Mouse (Mus musculus) spleen, postnatal 4 days (tissue): ENCODE data around the gene E2f1.

Experiments
- DNase-seq, 2 experiments: peaks; one replicate each; pipeline ENCODE4 v3.0.0; 2022; ENCODE audit warnings: low spot score in 2 of 2

E2f1 gene

DNA sequence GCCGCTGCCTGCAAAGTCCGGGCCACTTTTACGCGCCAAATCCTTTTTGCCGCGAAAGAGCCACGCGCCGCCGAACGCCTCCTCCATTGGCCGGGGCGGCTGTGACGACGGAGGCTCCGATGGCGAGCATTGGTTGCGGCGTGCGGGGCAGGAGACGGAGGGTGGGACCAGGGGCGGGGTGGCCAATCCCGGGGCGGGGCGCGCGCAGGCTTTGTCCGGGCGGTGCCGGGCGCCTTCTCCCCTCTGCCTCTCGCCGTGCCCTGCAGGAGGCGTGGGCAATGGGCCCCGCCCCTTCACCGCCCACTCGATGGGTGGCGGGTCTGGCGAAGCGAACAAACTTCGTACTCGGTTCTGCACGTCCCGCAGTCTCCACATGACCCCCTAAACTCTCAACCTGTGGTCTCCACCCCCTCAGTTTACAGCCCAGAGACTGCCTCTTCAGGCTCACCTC, at the start of gene E2f1:
E2f1 (minus strand) TSS at position 57 of the 451 bp plus-strand sequence.
- peak; percentile 96 to 98 for DNase-seq

DNA sequence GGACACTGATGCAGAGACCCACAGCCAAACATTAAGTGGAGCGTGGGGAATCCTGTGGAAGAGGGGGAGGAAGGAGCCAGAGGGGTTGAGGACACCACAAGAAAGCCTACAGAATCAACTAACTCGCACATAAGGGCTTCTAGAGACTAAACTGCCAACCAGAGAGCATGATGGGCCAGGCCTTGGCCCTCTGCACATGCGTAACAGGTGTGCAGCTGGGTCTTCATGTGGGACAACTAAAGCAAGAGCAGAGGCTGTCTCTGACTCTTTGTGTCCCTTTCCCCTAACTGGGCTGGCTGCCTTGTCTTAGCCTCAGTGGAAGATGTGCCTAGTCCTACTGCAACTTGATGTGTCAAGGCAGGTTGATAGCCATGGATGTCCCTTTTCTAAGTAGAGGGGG, 47.4 kb upstream of the E2f1 start:
- no peak for DNase-seq

DNA sequence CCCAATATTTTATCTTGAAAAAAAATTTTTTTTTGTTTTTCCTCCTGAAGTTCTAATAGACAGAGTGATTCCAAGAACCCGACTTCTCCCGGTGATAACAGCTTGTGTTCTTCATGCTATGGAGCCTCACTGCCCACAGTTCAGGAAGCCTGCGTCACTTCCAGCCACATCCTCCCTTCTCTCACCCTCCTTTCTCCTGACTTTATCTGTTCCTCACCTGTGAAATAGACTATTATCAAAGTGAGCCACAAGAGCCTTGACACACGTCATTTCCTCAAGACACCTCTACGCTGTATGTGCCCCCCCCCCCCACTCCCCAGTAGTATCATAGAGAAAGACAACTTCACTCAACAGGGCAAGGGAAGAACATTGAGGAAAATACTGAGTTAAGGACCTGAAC, 46.0 kb upstream of the E2f1 start:
- DNase-seq = no peak

DNA sequence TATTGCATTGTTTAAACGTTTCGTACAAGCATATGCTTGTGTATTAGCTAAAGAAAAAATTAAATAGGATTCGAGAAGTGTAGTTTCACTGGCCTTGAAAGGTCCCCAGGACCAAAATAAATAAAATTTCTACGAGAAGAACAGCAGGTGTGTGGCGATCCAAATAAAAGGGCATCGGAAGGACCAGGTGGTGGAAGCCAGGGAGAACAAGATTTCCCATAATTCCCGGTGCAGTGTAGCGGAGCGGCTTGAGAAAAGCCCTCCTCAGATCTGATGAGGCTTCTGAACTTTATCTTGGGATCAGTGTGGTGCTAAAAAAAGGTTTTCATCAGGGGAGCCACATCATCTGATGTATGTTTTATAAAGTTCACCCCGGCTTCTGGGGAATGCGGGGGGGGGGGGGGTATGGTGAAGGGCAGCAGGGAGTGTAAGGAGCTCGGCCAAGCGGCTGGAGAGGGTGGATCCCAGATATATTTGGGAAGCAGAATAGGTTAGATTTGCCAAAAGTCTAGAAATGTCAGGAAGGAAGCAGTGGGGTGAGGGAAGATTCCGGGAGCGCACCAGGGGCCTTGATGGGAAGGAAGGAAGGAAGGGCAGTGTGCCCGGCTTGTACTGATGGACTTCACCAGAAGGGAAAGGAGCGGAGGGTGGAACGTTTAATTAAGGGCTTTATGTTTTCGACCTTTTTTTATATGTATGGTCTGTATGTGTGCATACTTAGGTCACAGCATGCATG, 45.3 kb upstream of the E2f1 start:
- no peak for DNase-seq

DNA sequence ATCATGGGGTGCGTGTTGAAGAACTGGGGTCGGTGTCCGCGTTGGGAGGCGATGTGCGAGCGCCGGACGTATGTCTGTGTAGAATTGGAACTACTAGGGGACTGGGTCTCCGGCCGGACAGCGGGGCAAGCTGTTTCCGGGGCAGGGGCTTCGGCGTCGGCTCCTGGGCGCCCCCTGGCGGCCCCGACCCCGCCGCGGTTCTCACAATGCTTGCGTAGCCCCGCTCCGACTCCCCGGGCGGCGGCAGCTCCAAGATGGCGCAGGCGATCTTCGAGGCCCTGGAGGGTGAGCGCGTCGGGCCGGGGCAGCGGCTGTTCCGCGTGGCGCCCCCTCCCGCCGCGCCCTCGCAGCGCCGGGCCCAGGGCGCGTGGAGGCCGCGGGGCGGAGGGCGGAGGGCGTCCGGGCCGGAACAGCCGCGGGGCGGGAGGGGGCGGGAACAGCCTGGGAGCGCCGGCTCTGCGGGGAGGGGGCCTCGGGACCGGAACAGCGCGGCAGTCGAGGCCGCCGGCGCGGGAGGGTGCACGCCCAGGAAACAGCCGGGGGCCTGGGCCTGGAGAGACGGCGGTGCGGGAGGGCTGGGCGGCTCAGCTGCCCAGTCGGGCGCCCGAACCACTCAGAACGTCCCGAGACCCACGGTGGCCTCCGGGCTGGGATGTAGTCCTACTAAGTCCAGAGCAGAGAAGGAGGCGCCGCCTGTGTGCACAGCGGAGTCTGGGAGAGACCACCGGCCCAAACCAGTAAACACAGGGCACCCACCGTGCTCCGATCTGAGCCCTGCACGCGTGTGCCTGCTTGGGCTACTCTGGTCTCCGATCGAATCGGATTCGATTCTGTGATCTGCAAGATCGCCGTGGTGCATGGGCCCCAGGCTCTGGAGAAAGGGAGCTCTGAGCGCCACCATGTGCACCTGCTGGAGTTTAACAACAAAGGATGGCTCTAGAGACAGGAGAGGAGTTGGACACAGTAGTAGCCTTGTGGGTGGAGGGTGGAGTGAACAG, 43.7 kb upstream of the E2f1 start, which contains the start of the genes Zfp341 and 4930519P11Rik:
Zfp341 (plus strand) TSS at position 180 of the 998 bp plus-strand sequence.
4930519P11Rik (minus strand) TSS at position 320 of the 998 bp plus-strand sequence.
- peak; percentile 89 to 96 for DNase-seq

DNA sequence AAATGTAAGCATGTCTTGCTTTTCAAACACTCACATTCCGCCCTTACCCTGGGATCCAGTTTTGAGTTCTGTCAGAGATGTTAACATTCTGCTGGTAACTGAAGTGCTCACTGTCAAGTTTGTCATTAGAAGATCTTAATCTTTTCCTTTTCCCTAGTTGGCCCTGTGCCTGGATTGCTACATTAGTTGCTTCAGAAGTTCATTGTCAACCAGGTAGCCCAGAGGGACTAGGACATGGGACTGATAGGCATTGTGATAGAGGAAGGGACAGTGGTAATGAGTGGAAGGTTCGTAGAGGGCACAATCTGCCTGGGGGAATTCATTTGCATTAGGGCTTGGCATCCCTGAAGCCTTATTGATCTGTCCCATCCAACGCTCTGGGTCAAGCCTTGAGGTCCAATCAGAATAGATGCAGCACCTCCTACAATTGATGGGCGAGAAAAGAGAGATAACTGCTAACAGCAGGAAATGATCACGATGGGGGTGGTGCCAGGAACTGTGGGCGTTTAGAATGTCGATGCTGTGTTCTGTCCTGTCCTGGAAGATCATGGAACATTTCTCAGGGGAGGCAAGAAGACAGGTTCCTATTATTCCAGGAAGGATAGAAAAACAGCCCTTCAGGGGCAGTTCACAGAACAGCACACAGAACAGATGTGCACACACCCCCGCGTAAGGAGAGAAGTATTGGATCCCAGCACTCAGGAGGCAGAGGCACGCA, 39.5 kb upstream of the E2f1 start:
- no peak for DNase-seq

DNA sequence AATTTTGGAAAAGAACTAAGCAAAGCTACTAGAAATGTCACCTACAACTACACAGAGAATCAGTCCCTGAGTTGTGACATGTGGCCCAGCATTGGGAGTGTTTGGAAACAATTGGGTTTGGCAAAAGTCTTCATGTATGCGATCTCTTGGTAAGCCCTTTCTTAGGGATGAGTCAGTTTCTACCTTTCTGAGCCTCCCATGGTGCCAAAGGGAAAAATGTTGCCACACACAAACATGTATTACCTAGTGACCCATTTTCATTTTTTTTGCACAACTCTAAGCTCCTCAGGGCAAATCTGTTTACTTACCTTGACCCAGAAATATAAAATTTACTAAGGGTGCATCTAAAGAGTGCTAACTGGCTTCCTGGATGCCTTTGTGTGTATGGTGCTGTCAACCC, 37.3 kb upstream of the E2f1 start:
- DNase-seq = no peak

DNA sequence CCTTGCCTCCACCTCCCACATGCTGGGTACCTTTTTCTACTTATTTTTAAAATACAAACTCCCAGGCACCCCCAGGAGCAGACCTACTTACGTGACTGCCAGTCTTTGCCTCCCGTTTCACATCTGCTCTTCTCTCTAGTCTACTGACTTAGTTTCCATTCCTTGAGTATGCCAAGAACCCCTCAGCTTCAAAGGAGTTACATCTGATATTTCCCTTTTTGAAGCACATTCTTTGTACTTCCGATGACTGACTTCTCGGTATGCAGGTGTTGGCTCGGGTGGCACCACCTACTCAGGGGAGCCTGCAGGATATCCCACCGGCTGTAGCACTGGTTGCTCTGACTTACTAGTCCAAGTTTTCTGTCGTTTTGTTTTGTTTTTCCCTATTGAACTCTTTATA, 34.5 kb upstream of the E2f1 start:
- no peak for DNase-seq

DNA sequence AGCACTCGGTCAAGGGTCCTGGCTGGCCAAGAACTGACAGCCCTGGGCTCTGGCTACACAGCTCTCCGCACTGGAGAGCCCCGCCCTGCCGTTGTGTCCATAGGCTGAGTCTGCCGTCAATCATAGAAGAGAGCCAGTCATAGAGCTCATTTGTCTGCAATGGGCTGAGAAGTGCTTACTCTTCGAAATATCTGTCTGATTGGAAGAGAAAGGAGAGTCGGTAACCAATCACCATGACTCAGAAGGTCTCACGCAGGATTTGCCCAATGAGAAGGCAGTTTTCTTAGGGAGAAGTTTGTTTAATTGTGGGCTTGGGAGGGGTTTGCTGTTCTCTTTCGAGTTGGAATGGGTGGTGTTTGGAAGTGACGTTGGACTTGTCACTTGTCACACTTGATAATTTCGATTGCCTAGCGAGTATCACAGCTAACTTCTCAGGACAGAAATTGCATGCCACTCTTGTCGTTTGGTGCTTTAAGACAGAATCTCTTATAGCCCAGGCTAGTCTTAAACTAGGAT, 34.0 kb upstream of the E2f1 start, which contains the start of gene Pxmp4:
Pxmp4 (minus strand) TSS at position 71 of the 516 bp plus-strand sequence.
- peak; percentile 99 for DNase-seq

DNA sequence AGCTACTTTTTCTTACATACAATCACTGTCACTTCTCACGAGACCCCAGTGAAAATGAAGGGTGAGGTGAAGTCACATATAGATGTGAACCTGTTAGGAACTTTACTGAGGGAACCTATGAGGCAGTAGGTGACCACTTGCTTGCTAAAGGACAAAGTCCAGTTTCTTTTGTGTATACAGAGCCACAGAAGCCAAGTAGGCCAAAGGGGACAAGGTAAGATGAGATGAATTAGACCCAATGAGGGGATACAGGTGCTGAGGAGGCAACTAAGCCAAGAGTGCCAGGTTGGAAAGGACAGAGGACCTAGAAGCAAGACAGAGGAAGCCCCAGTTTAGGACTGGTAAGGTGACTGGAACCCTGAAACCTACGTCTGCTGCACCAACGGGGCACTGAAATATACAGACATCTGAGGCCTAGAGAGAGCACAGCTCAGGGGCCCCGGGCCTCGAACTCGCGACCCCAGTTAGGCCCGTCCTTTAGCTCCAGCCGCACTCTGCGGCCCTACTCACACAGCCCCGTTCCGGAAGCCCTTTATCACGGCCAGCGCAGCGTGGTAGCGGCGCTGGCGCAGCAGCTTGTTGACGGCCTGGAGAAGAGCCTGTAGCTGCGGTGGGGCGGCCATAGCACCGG, 33.4 kb upstream of the E2f1 start:
- no peak for DNase-seq

DNA sequence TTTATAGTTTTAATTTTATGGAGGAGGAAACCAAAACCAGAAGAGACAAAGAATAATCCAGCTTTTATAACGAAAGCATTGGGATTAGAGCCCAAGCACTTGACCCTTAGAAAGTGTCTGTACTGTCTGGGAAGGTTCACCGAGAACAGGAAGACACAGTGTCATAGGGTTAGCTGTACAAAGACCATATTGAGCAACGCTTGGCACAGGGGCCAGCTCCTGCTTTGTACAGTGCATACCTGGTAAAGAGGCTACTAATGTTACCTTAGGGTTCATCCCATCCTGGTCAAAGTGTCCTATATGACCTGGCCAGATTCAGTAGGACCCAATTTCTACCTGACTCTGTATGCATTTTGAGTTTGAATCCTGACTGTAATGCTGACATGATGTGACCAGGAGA, 31.6 kb upstream of the E2f1 start:
- no peak for DNase-seq

DNA sequence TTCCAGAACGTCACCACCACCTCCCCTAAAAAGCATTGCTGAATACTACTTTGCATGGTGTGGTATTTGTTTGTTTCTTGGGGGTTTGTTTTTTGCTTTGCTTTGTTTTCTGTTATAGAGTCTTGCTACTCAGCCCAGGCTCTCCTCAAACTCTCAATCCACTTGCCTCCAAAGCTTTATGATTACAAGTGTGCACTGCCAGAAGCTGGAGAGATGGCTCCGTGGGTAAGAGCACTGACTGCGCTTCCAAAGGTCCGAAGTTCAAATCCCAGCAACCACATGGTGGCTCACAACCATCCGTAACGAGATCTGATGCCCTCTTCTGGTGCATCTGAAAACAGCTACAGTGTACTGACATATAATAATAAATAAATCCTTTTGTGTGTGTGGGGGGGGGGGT, 30.9 kb upstream of the E2f1 start:
- DNase-seq = no peak

DNA sequence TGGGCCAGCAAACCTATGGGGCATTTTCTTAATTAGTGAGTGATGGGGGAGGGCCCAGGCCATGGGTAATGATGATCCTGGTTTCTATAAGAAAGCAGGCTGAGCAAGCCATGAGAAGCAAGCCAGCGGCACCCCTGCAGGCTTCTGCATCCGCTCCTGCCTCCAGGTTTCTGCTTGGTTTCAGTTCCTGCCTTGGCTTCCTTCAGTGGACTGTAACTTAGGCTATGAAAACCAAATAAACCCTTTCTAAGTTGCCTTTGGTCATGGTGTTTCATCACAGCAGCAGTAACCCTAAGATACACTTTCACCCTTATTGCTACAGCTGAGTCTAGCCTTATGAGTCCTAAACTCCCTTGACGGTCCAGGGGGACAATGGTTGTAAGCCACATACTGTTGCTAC, 27.7 kb upstream of the E2f1 start:
- DNase-seq = no peak

DNA sequence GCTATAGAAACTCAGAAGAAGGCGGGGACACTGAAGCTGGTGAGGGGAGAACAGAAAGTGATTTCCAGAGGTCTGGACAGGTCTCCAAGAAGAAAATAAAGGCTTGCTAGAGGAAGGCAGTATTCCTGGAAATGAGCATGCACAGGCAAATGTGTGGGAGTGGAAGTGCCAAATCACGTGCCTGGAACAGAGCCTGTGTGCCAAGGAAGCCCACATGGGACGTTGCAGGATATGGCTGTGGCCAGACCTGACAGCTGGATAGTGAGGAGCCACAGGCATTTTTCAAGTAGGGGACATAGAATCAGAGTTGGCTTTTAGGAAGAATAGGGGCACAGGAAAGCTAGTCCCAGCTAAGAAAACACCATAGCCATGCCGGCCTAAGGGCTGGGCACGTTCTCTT, 26.1 kb upstream of the E2f1 start:
- no peak for DNase-seq

DNA sequence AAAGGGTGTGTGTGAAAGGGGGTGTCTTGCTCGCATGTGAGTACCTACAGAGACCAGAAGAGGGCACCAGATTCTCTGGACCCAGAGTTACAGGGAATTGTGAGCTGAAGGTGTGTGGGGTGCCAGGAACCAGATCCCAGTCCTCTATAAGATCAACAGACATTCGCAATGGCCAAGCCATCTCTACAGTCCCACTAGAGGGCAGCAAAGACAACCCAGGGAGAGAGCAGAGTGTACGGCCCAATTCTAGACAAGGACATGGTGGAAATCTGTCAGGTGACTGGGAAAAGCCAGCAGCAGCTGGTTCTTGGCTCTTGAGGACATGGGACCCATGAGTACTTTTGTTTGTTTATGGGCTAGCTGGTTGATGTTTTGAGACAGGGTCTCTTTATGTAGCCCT, 23.3 kb upstream of the E2f1 start:
- peak in 1 of 2 experiments; percentile 47 for DNase-seq

DNA sequence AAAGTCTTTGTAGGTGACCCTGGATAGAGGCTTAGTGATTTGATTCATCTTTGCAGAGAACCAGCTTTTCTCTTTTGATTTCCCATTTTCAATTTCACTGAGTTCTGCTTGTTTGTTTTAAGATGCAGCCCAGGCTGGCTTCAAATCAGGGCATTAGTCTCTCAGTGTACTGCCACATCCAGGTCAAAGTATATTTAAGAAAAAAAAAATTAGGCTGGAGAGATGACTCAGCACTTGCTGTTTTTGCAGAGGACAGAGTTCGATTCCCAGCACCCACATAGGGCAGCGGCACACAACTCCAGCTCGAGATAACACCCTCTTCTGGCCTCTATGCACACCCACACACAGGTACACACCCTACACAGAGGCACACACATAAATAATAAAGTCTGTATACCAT, 21.5 kb upstream of the E2f1 start:
- DNase-seq = no peak

DNA sequence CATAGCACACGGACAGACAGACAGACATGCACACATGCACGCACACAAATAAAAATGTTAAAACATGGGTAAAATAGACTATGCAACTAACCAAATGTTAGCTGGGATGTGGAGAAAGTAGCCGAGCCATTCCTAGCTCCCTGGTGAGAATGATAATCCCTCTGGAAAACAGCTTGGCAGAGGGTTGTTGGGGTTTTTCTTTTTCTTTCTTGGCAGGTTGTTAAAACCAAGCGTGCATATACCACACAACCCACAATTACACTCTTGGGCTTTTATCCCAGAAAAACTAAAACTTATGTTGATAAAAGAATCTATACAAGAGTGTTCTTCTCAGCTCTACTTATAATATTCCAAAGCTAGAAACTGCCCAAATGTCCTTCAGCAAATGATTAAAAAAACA, 19.4 kb upstream of the E2f1 start:
- no peak for DNase-seq

DNA sequence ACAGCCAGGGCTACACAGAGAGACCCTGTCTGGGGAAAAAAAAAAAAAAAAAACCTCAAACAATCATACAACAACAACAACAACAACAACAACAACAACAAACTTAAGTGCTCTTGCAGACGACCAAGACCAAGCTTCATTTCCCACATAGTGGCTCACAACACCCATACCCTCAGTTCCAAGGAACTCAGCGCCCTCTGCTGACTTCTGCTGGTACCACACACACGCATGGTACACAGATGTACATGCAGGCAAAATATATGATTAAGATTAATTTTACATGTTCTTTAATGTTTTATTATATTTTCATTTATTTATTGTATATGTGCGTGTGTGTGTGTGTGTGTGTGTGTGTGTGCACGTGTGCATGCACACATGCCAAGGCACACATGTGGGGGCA, 16.7 kb upstream of the E2f1 start:
- peak; percentile 69 to 87 for DNase-seq

DNA sequence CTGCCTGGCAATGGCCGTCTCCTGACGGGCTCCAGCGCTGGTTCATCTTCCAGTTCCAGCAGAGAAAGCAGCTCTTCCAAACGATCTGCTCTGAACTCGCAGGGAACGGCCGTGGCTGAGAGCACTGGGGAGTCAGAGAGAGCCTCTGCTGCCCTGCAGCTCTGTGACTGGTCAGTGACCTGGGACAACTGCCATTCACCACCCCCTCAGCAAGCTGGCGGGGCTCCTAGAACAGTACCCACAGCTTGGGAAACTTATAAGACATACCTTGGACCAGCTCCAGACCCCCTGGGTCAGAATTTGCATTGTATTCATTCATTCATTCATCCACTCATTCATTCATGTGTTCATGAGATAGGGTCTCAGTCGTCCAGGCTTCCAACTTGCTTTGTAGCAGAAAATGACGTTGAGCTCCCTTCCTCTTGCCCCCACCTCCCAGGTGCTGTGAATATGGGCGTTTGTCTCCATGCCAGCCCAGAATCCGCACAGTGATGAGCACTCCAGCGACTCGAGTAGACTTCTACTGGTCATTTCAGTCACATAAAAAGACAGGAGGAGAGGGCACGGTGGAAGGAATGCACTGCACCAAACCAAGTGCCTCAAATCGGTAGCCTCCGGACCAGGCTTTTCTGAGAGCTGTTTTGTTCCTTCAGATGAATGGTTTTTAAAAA, 15.4 kb upstream of the E2f1 start:
- DNase-seq = no peak
